ENCODE assay signal across 10 mouse cellular contexts in the genomic region with DNA sequence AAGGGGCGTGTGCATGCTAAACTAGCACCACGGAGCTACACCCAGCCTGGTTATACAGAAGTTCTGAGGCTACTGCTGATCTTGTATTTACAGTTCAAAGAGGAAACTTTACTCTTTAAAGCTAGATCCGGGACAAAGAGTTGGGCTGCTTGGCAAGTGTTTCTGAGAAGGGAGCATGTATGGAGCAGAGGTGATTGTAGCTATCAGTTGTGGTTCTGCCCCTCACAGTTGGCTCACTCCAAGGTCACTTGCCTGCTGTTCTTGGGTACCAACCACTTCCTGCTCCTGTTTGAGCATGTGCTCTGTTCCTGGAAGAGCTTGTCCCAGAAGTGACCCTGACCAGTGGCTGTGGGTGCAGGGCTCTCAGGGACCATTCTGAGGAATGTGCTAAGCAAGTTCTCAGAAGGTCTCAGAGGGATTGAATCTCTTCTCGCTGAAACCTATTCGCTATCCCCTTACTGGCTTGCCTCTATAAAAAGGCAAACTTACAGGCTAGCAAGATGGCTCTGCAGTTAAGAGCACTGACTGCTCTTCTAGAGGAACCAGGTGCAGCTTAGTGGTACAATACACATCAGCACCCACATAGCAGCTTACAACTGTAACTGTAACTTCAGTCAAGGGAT.
DNase-seq lines count a peak whose midpoint lies in the region; ATAC-seq and TF ChIP-seq lines count a peak whose summit lies in the region.
"Had no signal": no experiment of that assay in that cellular context is flagged by ENCODE, and none has a peak within 500 bp of the region (broad histone marks: within the 10 kb centered on the region; RNA-seq: fewer than 3 reads in every experiment).

No protein-coding gene starts in this region.

- no peak for ATAC-seq in CD4-positive, CD25-positive, alpha-beta regulatory T cell, adult 4 months
- peak; percentile 46 for ATAC-seq in megakaryocyte-erythroid progenitor cell, adult 5-6 weeks (replicated peaks; ENCODE audit: low FRiP score, low TSS enrichment, poor library complexity, severe bottlenecking)
- no peak for ATAC-seq in frontal cortex, adult (ENCODE audit: low TSS enrichment)
- ATAC-seq in midbrain, embryonic 15.5 days (replicated peaks), result no peak
- ATAC-seq in midbrain, postnatal 0 days (ENCODE audit: low FRiP score), result no peak

- H3K27me3 ChIP-seq in midbrain, embryonic 15.5 days (replicated peaks), result no peaks in the 10 kb centered on the region
- no peaks in the 10 kb centered on the region for H3K27me3 ChIP-seq in midbrain, postnatal 0 days (ENCODE audit: insufficient read depth, low read length)

- H3K27ac ChIP-seq in midbrain, embryonic 15.5 days, result no peak overlapping the region
- no peak overlapping the region; the same call in 1 of the 2 replicates for H3K27ac ChIP-seq in midbrain, postnatal 0 days (ENCODE audit: low read depth, low read length)
- H3K27ac ChIP-seq: embryonic facial prominence, embryonic 12.5 days had no signal

- no peak for TF ChIP-seq CTCF in midbrain, postnatal 0 days (IDR thresholded peaks at IDR 0.05)

- no peaks in the 10 kb centered on the region for H3K9me3 ChIP-seq in midbrain, embryonic 15.5 days
- H3K9me3 ChIP-seq in midbrain, postnatal 0 days (ENCODE audit: low read length), result no peaks in the 10 kb centered on the region
- H3K9me3 ChIP-seq: embryonic facial prominence, embryonic 12.5 days had no signal

- no peaks in the 10 kb centered on the region for H3K4me1 ChIP-seq in midbrain, embryonic 15.5 days
- no peaks in the 10 kb centered on the region for H3K4me1 ChIP-seq in midbrain, postnatal 0 days (ENCODE audit: insufficient read depth, low read length)

- H3K4me2 ChIP-seq in midbrain, embryonic 15.5 days, result no peak overlapping the region
- no peak overlapping the region for H3K4me2 ChIP-seq in midbrain, postnatal 0 days (ENCODE audit: low read depth, low read length, poor library complexity, severe bottlenecking)
- H3K4me2 ChIP-seq: embryonic facial prominence, embryonic 12.5 days had no signal

- WGBS in midbrain, embryonic 15.5 days, result 82% methylated on average over 5 of the region's 5 CpGs
- 80% methylated on average over 5 of the region's 5 CpGs for WGBS in midbrain, postnatal 0 days

- no peak overlapping the region for H3K9ac ChIP-seq in midbrain, embryonic 15.5 days
- no peak overlapping the region for H3K9ac ChIP-seq in midbrain, postnatal 0 days (replicated peaks; ENCODE audit: low read length, poor library complexity, severe bottlenecking)
- H3K9ac ChIP-seq: embryonic facial prominence, embryonic 12.5 days had no signal

- H3K36me3 ChIP-seq in midbrain, embryonic 15.5 days (replicated peaks), result no peaks in the 10 kb centered on the region
- no peaks in the 10 kb centered on the region for H3K36me3 ChIP-seq in midbrain, postnatal 0 days (ENCODE audit: insufficient read depth, low read length)
- H3K36me3 ChIP-seq: embryonic facial prominence, embryonic 12.5 days had no signal

- DNase-seq in CD4-positive, CD25-positive, alpha-beta regulatory T cell, adult 2 months (ENCODE audit: low read depth, low spot score), result peak; percentile 20
- peak; percentile 25 for DNase-seq in ovary, postnatal 36 days (ENCODE audit: low spot score)
- no peak for DNase-seq in ovary, postnatal 14 days (ENCODE audit: low spot score)
- no peak for DNase-seq in midbrain, postnatal 0 days (ENCODE audit: low spot score)
- DNase-seq: cerebellum, adult 11-12 months had no signal

- H3K4me3 ChIP-seq in midbrain, embryonic 15.5 days, result no peak overlapping the region
- H3K4me3 ChIP-seq in midbrain, postnatal 0 days (ENCODE audit: low read depth, low read length), result no peak overlapping the region
- H3K4me3 ChIP-seq: embryonic facial prominence, embryonic 12.5 days had no signal

Comparison
In these comparisons a context has a peak if more than half of its experiments do, and no peak if none do; other contexts are left out.
1. DNase-seq: peak in CD4-positive, CD25-positive, alpha-beta regulatory T cell, adult 2 months (single experiment) and ovary, postnatal 36 days (single experiment); none in ovary, postnatal 14 days (single experiment) and midbrain, postnatal 0 days (single experiment).